Mouse (Mus musculus) kidney, adult 2 months (tissue): Measurements from ENCODE around the gene Mgat4a.

Experiments
- CTCF ChIP-seq: fragments of 200-500 bp; conservative IDR thresholded peaks from 2 replicates; pipeline ENCODE4 v1.5.1; 2011; ENCODE audit warnings: low read depth, mild to moderate bottlenecking, control low read depth, low read length, moderate library complexity, mixed read lengths; ENCODE audit not compliant: insufficient read depth, insufficient read length
- POLR2A ChIP-seq: fragments of 200-500 bp; IDR thresholded peaks from one replicate; pipeline ENCODE4 v1.6.1; 2011; ENCODE audit warnings: low read depth, low read length, control low read depth

DNA sequence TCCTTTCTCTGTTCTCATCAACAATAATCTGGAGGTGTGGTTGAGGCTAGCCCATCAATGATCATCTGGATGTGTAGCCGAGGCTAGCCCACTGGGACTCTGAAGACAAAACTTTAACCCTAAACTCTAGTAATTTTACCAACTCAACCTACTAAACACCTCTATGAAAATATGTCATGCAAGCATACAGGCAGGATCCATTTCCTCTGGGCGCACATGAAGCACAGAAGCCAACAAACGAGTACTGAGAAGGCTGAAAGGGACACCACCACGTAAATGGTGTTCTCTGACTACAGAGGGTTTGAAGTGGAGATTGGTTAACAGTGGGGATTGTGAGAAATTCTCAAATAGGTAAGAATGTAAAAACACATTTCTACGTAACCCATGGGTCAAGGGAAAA, 63.6 kb downstream of the Mgat4a start:
- no peak for TF ChIP-seq POLR2A
- no peak for TF ChIP-seq CTCF
